Mouse (Mus musculus) layer of hippocampus, adult 2 months (tissue): Measurements from ENCODE around the gene Pcgf5. TPM values are rescaled to one million over a fixed set of nuclear protein-coding genes. Genes with fewer than 3 reads are reported as not detected.

Source experiments
- DNase-seq, 2 experiments: peaks; one replicate each; pipeline ENCODE4 v3.0.0; 2022; ENCODE audit warnings: low spot score in 2 of 2
- H3K27ac ChIP-seq: fragments of 200-600 bp; 2 replicates; pipeline ENCODE4 v1.8.1; 2022
- H3K4me3 ChIP-seq: fragments of 200-600 bp; 2 replicates; pipeline ENCODE4 v1.8.1; 2022; ENCODE audit warnings: mild to moderate bottlenecking
- CTCF ChIP-seq: fragments of 200-600 bp; conservative IDR thresholded peaks from 2 replicates; pipeline ENCODE4 v1.8.1; 2022; ENCODE audit warnings: antibody characterized with exemption, mild to moderate bottlenecking, moderate library complexity
- total RNA-seq, 2 experiments: library from RNA; stranded (reverse); gene quantifications; 2 replicates each; pipeline ENCODE4 v1.2.3; 2021

Gene Pcgf5
- total RNA-seq, 2 experiments from 2014 or later = 18.0 to 21.5 TPM

DNA sequence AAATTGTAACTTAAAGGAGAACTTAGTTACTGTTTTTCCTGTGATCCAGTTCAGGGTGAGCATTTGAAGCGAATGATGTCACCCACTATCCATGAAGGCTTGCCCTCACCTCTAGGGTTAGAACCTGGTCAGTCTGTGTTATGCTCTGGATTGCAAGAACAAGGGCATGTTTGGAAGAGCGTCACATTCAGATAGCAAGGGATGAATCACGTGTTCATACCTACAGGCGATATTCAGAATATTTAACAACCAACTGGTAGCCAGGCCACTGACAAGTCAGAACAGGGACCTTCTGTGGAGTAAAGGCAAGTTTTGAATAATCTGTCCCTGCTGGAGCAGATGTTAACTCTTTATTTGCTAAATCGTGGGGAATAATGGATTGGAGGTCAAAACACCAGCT, 14.4 kb downstream of the Pcgf5 start:
- Histone ChIP-seq H3K27ac (no peak overlapping the region), H3K4me3 (no peak overlapping the region)
- DNase-seq = no peak
- no peak for TF ChIP-seq CTCF

DNA sequence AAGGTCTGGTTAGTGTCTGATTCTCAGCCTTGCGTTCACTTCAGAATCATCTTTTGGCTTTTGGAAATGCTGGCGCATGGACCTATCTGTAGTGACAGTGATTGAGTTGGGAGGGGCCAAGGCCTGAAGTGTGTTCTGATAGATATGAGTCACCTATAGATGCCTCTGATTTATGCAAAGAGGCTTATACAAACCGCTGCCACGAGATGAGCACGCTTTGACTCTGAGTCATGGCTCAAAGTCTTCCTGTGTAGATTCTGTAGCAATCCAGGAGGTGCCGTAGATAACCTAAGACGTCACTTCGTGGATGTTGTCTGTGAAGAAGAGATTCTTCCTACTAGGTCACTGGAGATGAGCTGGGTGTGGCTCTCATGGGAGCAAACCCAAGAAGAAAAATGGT, 16.6 kb downstream of the Pcgf5 start:
- Histone ChIP-seq H3K4me3 (no peak overlapping the region), H3K27ac (no peak overlapping the region)
- TF ChIP-seq CTCF = no peak
- no peak for DNase-seq

DNA sequence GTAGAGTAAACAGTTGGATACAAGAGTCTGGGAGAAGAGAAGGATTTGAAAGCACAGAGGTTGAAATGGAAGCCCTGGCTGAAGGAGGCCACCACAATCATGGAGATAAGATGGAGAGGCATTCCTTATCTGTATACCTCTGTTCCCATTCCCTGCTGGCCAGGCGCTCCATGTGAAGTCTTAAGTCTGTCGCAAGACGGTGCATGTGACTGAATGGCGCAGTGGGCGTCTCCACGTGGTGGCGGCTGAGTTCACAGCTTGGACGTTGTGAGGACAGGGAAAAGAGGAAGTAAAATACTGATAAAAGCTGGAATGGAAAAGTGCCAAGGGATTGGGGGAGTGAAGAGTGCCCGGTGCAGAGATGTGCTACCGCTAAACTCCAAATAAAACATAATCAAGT, 23.4 kb downstream of the Pcgf5 start:
- TF ChIP-seq CTCF = no peak
- Histone ChIP-seq H3K4me3 (no peak overlapping the region), H3K27ac (no peak overlapping the region)
- DNase-seq = no peak

GRCm38 (mm10) chr19:36373056-36373621, 25.0 kb downstream of the Pcgf5 start:
- Histone ChIP-seq H3K27ac (no peak overlapping the region), H3K4me3 (no peak overlapping the region)
- no peak for DNase-seq
- no peak for TF ChIP-seq CTCF

- no peak for TF ChIP-seq CTCF
- no peak overlapping the region for H3K4me3 ChIP-seq
- DNase-seq = no peak
- no peak overlapping the region for H3K27ac ChIP-seq
Measured at GRCm38 (mm10) chr19:36375200-36375783, 27.2 kb downstream of the Pcgf5 start.

GRCm38 (mm10) chr19:36377729-36378128, 29.6 kb downstream of the Pcgf5 start:
- TF ChIP-seq CTCF = no peak
- no peak overlapping the region for H3K27ac ChIP-seq
- no peak overlapping the region for H3K4me3 ChIP-seq
- no peak for DNase-seq

DNA sequence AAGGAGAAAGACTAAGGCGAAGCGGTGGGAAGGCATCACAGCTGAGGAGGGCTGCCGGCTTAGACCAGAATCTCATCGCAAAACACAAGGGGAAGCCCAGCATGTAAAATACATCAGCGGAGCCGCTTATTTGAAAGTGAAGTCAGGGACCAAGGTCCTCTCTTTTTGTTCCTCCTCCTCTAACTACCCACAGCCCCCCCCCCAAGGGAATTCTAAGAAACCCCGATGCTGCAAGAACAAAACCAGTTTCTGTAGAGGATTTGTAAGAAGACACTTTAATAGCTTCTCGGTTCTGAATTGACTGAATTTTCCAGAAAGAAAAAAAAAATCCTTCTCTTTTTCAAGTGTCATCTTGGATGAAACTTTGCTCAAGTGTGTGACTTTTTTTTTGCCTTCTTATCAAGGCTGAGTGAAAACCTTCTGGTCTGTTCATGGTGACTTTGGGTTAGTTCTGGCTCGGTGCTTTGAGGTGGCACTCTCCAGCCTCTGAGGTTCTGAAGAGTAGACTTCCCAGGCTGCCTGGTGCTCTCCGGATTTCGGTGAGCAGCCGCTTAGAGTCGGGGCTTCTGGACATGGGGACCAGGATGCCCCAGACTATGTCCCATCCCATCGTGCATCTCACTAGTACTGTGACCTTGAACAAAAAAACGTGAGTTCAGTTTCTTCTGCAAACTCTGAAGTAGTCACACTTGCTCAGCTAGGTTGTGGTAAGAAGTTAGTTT, 30.6 kb downstream of the Pcgf5 start:
- DNase-seq = no peak
- no peak overlapping the region for H3K27ac ChIP-seq
- TF ChIP-seq CTCF = no peak
- no peak overlapping the region for H3K4me3 ChIP-seq

DNA sequence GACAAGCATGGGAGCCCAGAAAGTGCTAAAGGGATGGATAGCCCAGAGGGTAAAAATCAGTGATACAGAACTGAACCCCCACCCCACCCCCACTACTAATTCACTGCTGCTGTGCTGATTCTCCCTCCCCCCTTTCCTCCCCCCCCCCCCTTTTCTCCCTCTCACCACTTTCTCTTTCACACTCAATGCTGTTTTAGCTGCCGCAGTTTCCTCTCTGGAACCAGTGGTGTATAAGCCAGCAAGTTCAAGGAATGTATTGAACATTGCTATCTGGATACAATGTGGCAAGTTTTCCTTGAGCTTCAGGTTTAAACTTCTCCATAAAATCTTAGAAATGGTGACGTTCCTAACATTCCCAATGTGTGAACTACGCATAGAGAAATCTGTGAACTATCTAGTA, 34.8 kb downstream of the Pcgf5 start:
- Histone ChIP-seq H3K4me3 (no peak overlapping the region), H3K27ac (no peak overlapping the region)
- no peak for TF ChIP-seq CTCF
- DNase-seq = no peak

- no peak for DNase-seq
- no peak overlapping the region for H3K4me3 ChIP-seq
- H3K27ac ChIP-seq = no peak overlapping the region
- no peak for TF ChIP-seq CTCF
Measured at GRCm38 (mm10) chr19:36383977-36384376, 35.9 kb downstream of the Pcgf5 start.

- no peak for TF ChIP-seq CTCF
- H3K4me3 ChIP-seq = no peak overlapping the region
- H3K27ac ChIP-seq = no peak overlapping the region
- no peak for DNase-seq
Measured at GRCm38 (mm10) chr19:36384426-36384825, 36.3 kb downstream of the Pcgf5 start.

GRCm38 (mm10) chr19:36388502-36388901, 40.4 kb downstream of the Pcgf5 start:
- no peak for DNase-seq
- TF ChIP-seq CTCF = no peak
- H3K27ac ChIP-seq = no peak overlapping the region
- no peak overlapping the region for H3K4me3 ChIP-seq

DNA sequence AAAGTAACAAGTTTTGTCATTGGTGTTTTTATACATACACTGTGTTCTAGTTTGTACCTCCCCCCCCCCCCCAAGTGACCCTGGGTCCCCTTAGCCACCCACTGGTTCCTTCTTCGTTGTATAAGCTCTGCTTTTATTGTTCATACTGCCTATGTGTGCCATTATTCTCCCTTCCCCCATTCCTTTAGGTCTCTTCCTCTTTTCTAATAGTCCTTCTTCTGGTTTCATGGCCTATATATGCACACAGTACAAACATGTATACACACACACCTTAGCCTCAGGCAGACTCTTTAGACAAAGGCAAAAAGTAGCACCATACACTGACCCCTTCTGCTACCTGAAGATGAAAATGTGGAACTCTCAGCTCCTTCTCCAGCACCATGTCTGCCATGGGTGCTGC, 42.6 kb downstream of the Pcgf5 start:
- no peak for DNase-seq
- Histone ChIP-seq H3K27ac (no peak overlapping the region), H3K4me3 (no peak overlapping the region)
- TF ChIP-seq CTCF = no peak

DNA sequence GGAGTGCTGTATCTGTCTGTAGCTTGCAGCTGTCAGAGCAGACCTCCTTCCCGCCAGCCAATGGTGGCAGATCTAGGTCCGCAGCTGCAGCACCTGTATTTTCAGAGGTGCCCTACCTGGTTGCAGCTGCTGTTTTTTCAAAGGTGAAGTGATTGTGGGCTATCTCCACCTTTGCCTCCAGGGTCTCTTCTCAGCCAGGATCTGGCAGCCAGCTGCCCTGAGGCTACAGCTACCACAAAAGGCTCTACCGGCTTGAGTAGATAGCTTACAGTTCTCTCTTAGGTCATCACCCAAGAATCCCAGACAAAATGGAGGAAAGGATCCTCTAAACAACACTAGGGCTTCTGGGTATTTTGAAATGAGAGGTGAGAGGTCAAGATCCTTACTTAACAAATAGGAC, 50.4 kb downstream of the Pcgf5 start:
- DNase-seq = no peak
- no peak for TF ChIP-seq CTCF
- no peak overlapping the region for H3K27ac ChIP-seq
- H3K4me3 ChIP-seq = no peak overlapping the region
